Mouse (Mus musculus) limb, embryonic 15.5 days (tissue): ENCODE data around the gene Ptrhd1. TPM values are rescaled to one million over a fixed set of nuclear protein-coding genes. Genes with fewer than 3 reads are reported as not detected.

Experiments
- ATAC-seq: fragments of 200-750 bp; cut with Nextera tagmentation; 2 replicates; pipeline ENCODE4 v1.8.0; 2017; ENCODE audit warnings: low read depth, moderate TSS enrichment; ENCODE audit not compliant: insufficient number of reproducible peaks, low FRiP score, low TSS enrichment
- H3K27ac ChIP-seq: fragments of 300-500 bp; sonication (generic); 2 replicates; pipeline ENCODE4 v1.5.1; 2015; ENCODE audit warnings: moderate library complexity, mild to moderate bottlenecking, inconsistent platforms
- H3K27me3 ChIP-seq: fragments of 300-500 bp; sonication (generic); 2 replicates; pipeline ENCODE4 v1.6.1; 2015; ENCODE audit warnings: inconsistent platforms
- H3K36me3 ChIP-seq: fragments of 300-500 bp; sonication (generic); 2 replicates; pipeline ENCODE4 v1.6.1; 2015; ENCODE audit warnings: inconsistent platforms
- H3K4me1 ChIP-seq: fragments of 300-500 bp; sonication (generic); 2 replicates; pipeline ENCODE4 v1.6.1; 2015; ENCODE audit warnings: inconsistent platforms
- H3K4me2 ChIP-seq: fragments of 300-500 bp; sonication (generic); 2 replicates; pipeline ENCODE4 v1.6.1; 2015; ENCODE audit warnings: mild to moderate bottlenecking, inconsistent platforms
- H3K4me3 ChIP-seq: fragments of 300-500 bp; sonication (generic); 2 replicates; pipeline ENCODE4 v1.5.1; 2015; ENCODE audit warnings: mild to moderate bottlenecking, inconsistent platforms
- H3K9ac ChIP-seq: fragments of 300-500 bp; sonication (generic); 2 replicates; pipeline ENCODE4 v1.6.1; 2015; ENCODE audit warnings: inconsistent platforms
- H3K9me3 ChIP-seq: fragments of 300-500 bp; sonication (generic); 2 replicates; pipeline ENCODE4 v1.6.1; 2016; ENCODE audit warnings: inconsistent platforms
- WGBS: fragments of 180-500 bp; shearing (Covaris S2); methylation state at CpG from one replicate; pipeline ENCODE4 v1.1.7; 2015; 5-methylcytosine and 5-hydroxymethylcytosine counted together
- polyA plus RNA-seq: library from polyadenylated mRNA; unstranded; fragments of >200 nt; fragmentation: Nextera tagmentation; extraction: Ambion mirVana; gene quantifications from 2 replicates; pipeline ENCODE4 v1.2.1, GENCODE M21; 2015

The Ptrhd1 gene
- polyA plus RNA-seq, 1 experiment from 2014 or later = 4.5 TPM

DNA sequence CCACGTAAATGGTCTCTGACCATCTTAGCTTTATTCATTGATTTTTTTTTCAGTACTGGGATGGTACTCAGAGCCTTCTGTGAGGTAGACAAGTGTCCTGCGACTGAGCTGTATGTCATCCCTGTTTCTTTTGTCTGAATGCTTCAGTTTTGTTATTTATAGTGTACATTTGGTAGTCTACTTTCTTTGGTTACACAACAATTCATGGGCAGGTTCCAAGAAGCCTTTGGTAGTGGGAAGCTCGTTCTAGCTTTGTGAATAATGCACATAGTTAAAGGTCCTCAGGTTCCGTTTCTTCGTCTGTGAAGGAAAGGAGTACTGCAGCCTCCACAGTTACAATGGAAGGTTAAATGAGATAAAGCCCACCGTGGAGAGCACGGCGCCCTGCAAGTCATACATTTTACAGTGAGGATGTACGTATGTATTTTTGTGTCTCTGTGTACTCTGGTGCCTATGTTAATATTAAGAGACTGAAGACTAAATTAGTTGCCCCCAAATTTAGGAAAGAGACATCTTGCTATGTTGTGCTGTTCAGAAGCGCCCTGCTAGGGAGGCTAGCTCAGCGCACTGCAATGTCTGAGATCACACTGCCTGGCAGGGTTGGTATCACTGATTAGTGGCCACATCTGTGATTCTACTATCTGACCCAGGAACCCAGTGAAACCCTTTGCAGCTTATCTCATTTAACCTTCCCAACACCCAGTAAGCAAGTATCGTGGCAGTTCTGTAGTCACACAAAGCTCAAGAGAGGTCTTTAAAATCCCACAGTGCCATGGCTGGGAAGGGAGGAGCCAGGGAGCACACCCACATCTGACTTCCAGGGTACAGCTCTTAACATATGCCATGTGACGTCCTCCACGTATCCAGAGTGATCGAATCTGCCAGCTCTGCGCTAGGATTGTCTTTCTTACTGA is 19.2 kb downstream of the Ptrhd1 start:
- H3K27me3 ChIP-seq = no peaks in the 10 kb centered on the region
- no peak overlapping the region for H3K4me2 ChIP-seq
- peaks cover 35% of the 10 kb centered on the region for H3K36me3 ChIP-seq
- no peak overlapping the region for H3K27ac ChIP-seq
- H3K9ac ChIP-seq = no peak overlapping the region
- 91% methylated on average over 16 of the region's 16 CpGs for WGBS
- no peaks in the 10 kb centered on the region for H3K4me1 ChIP-seq
- H3K4me3 ChIP-seq = no peak overlapping the region
- no peak for ATAC-seq
- H3K9me3 ChIP-seq = no peaks in the 10 kb centered on the region

DNA sequence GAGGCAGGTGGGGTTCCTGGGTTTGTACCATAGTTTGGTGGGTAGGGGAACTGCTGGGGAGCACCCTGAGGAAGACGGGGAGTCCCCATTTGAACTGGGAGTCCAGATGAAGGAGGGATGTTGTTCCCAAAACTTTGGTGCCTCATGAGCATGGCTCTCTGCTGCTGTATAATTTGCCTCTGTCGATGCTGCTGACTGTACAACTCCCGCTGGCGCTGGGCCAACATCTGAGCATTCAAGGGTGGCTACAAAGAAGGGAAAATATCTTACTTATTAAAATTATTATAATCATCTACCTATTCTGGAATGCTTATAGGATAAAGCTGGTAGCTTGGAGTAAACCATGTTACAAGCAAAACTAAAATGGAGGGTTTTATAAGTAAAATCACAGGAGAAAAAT is 33.9 kb downstream of the Ptrhd1 start:
- Histone ChIP-seq H3K9me3 (no peaks in the 10 kb centered on the region), H3K4me2 (no peak overlapping the region), H3K27ac (no peak overlapping the region), H3K4me3 (no peak overlapping the region), H3K4me1 (no peaks in the 10 kb centered on the region), H3K27me3 (no peaks in the 10 kb centered on the region), H3K9ac (no peak overlapping the region), H3K36me3 (peaks cover 53% of the 10 kb centered on the region)
- no peak for ATAC-seq
- WGBS = 91% methylated on average over 4 of the region's 4 CpGs

DNA sequence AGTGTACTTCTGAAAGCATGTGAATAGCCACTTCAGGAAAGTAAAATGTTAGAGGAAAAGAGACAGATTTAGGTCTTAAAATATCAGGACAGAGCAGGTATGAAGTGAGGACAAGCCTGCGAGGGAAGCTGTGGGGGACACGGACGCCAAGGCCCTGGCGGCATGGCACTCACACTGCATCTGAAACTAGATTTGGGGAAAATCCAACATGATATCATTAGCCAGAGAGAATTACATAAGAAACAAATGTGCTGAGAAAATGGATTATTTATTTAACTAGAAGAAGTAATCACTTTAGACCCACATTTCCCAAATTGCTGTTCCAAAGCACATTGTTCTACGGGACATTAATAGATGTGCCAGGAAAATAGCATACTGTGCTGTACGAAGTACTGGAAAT is 37.3 kb downstream of the Ptrhd1 start:
- no peak for ATAC-seq
- H3K36me3 ChIP-seq = peaks cover 60% of the 10 kb centered on the region
- H3K9ac ChIP-seq = no peak overlapping the region
- 90% methylated on average over 6 of the region's 6 CpGs for WGBS
- no peaks in the 10 kb centered on the region for H3K27me3 ChIP-seq
- no peaks in the 10 kb centered on the region for H3K9me3 ChIP-seq
- H3K4me3 ChIP-seq = no peak overlapping the region
- no peak overlapping the region for H3K4me2 ChIP-seq
- no peak overlapping the region for H3K27ac ChIP-seq
- no peaks in the 10 kb centered on the region for H3K4me1 ChIP-seq

DNA sequence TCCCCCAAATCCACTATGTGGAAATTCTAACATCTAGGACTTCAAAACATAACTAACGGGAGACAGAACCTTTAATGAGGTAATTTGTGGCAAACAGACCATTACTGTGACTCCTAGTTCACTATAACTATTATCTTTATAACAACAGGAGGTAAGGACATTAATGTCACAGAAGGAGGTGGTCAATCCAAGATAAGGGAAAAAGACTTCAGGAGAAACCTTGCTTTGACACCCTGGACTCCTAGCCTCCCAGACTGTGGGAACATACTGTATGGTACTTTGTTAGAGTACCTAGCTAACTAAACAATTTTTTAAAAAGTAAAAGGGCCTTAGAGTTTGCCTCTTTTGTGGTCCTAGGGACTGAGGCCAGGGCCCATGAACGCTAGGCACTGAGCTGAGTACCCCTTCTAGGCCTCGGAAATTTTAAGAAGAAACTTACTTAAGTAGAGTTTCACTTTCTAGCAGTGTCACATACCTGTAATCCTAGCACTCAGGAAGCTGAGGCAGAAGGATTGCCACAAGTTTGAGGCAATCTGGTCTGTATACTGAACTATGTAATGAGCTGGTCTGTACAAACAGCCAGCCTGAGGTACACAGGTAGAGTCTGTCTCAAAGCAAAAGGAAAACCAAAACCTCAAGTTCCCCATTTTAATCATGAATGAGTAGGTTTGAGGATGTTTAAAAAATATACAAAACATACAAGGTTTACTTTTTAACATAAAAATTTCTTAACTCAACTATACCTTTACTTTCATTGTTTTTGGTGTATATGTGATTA is 45.3 kb downstream of the Ptrhd1 start:
- H3K36me3 ChIP-seq = peaks cover 15% of the 10 kb centered on the region
- H3K4me3 ChIP-seq = no peak overlapping the region
- H3K27me3 ChIP-seq = no peaks in the 10 kb centered on the region
- H3K4me1 ChIP-seq = no peaks in the 10 kb centered on the region
- H3K4me2 ChIP-seq = no peak overlapping the region
- no peak overlapping the region for H3K27ac ChIP-seq
- ATAC-seq = no peak
- WGBS = 78% methylated on average over 3 of the region's 3 CpGs
- H3K9me3 ChIP-seq = no peaks in the 10 kb centered on the region
- H3K9ac ChIP-seq = no peak overlapping the region

DNA sequence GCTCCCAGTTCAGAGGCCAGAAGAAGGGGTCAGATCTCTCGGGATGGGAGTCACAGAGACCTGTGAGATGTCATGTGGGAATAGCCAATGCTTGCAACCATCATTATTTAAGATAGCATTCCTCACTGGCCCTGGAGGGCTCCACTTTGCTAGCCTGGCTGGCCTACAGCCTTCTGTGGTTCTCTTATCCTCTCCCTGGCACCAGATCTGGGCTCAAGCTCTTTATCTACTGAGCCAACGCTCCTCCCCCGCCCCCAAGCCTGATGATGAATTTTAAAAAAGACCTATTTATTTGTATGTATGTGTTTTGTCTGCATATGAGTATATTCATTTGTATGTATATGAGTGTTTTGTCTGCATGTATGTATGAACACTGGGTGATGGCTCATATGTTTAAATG is 46.1 kb downstream of the Ptrhd1 start:
- Histone ChIP-seq H3K9ac (no peak overlapping the region), H3K27me3 (no peaks in the 10 kb centered on the region), H3K9me3 (no peaks in the 10 kb centered on the region), H3K4me3 (no peak overlapping the region), H3K4me1 (0 out of 2 replicates have a peak, but pooled peaks cover 2% of the 10 kb centered on the region), H3K4me2 (no peak overlapping the region), H3K36me3 (peaks cover 8% of the 10 kb centered on the region), H3K27ac (no peak overlapping the region)
- 93% methylated on average over 3 of the region's 3 CpGs for WGBS
- ATAC-seq = no peak

DNA sequence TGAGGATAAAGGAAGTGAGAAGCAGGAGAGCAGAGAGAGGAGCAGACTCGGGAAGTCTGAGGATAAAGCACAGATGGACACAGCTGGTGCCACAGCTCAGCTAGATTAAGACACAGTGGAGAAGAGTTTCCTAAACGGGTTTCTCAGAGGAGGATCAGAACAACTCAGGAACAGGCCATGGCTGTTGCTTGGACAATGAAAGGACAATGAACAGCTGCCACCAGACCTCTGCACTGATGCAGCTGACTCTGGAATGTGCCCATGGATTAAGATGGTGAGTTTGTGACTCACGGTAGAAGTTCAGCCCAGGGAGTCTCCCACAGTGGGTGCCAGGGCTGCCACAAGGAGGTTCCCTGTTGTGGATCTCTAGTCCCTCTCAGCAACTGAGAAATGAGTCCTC is 51.4 kb downstream of the Ptrhd1 start:
- Histone ChIP-seq H3K27ac (no peak overlapping the region), H3K4me3 (no peak overlapping the region), H3K4me2 (no peak overlapping the region), H3K9me3 (no peaks in the 10 kb centered on the region), H3K9ac (no peak overlapping the region), H3K4me1 (0 out of 2 replicates have a peak, but pooled peaks cover 2% of the 10 kb centered on the region), H3K36me3 (peaks cover 7% of the 10 kb centered on the region; the same call in 1 of the 2 replicates), H3K27me3 (no peaks in the 10 kb centered on the region)
- 0 out of 2 replicates have a peak, but pooled peaks have one; percentile 65 for ATAC-seq
- 38% methylated on average over 3 of the region's 3 CpGs for WGBS

Other genes starting within 250 kb of the Ptrhd1 start
- 3.5 and 3.7 TPM in 2 replicates for gene Efr3b, start 195.1 kb upstream of the Ptrhd1 start, polyA plus RNA-seq
- 5.1 and 5.5 TPM in 2 replicates for gene Dnajc27, start 151.4 kb upstream of the Ptrhd1 start, polyA plus RNA-seq
- 11.4 and 14.1 TPM in 2 replicates for gene Adcy3, start 100.9 kb upstream of the Ptrhd1 start, polyA plus RNA-seq
- gene Cenpo, start 267 bp downstream of the Ptrhd1 start, polyA plus RNA-seq = 12.0 and 12.7 TPM in 2 replicates
- 10.6 and 12.4 TPM in 2 replicates for gene Ncoa1, start 243.2 kb downstream of the Ptrhd1 start, polyA plus RNA-seq